Mouse (Mus musculus): ENCODE measurements at regions not wholly inside any gene's neighbourhood (a gene's known extent, or its start where the extent isn't known, plus 50 kb on each side); places are given as distances from the start of the nearest gene placed in this dataset.

GRCm38 (mm10) chr16:24054293-24054692 is 65.6 kb upstream of the Bcl6 start:
- TF ChIP-seq POLR2A (IDR thresholded peaks at IDR 0.05; ENCODE audit: insufficient read depth, low read length) (no peak), CTCF (IDR thresholded peaks at IDR 0.05; ENCODE audit: low read depth, low read length) (no peak)

Data from ES-Bruce4 (cell line).